Mouse (Mus musculus) brown adipose tissue, adult 24 weeks (tissue): Measurements from ENCODE around the gene Cnot10. TPM values are rescaled to one million over a fixed set of nuclear protein-coding genes. Genes with fewer than 3 reads are reported as not detected.
A peak's percentile ranks its signal among the peaks of the same experiment; 100 is the strongest.

ENCODE experiments used
- H3K27ac ChIP-seq: fragments of 200-500 bp; replicated peaks from 2 replicates; pipeline ENCODE4 v1.5.1; 2012; ENCODE audit warnings: low read depth, mild to moderate bottlenecking, low read length
- H3K4me1 ChIP-seq: fragments of 200-500 bp; 2 replicates; pipeline ENCODE4 v1.6.1; 2012; ENCODE audit warnings: low read length, mixed read lengths; ENCODE audit not compliant: control insufficient read depth, insufficient read depth, insufficient read length
- H3K4me3 ChIP-seq: fragments of 200-500 bp; 2 replicates; pipeline ENCODE4 v1.5.1; 2012; ENCODE audit warnings: low read depth, mild to moderate bottlenecking, low read length, moderate library complexity; ENCODE audit not compliant: insufficient read depth
- polyA plus RNA-seq: library from polyadenylated mRNA; stranded (reverse); fragments of >200 nt; gene quantifications from 2 replicates; pipeline ENCODE4 v1.2.4, GENCODE M21; 2012; ENCODE audit not compliant: missing spikeins, insufficient read depth, insufficient read length

Gene Cnot10
- polyA plus RNA-seq, 1 experiment: 13.2 TPM

DNA sequence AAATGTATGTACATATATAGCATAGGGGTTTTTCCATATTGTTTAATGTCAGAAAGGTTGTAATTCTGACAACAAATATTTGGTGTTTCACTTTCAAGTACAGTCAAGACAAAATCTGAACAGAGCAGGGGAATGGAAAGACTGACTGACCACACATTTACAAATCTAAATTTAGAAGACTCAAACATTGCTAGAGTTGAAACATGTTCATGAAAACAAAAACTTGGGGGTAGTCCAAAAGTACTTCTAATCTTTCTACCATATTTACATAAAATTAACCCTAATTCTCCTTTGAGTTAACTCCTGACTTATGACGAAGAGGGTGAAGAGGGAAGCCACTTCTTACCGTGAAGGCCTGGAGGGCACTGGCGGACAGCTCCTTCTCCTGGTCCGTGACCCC is 7.7 kb downstream of the Cnot10 start:
- no peak overlapping the region for H3K4me3 ChIP-seq
- no peak overlapping the region for H3K27ac ChIP-seq
- H3K4me1 ChIP-seq: peaks cover 4% of the 10 kb centered on the region; the same call in 1 of the 2 replicates

DNA sequence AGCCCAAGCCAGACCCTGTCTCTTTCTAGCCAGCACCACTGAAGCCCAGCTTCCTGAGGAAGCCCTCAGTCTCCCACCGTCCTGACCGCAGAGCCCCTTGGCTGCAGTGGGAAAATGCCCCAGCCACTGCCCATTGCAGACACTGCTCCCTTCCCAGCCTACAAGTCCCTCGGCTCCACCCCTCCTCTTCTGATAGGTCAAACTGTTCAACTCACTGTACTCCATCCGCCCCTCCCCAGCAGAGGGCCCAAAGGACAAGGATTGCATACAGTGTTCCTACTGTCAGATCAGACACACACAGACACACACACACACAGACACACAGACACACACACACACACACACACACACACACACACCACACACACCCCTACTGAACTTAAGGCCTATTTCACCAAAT is 13.3 kb downstream of the Cnot10 start:
- H3K27ac ChIP-seq: no peak overlapping the region
- H3K4me1 ChIP-seq: no peaks in the 10 kb centered on the region
- no peak overlapping the region for H3K4me3 ChIP-seq

DNA sequence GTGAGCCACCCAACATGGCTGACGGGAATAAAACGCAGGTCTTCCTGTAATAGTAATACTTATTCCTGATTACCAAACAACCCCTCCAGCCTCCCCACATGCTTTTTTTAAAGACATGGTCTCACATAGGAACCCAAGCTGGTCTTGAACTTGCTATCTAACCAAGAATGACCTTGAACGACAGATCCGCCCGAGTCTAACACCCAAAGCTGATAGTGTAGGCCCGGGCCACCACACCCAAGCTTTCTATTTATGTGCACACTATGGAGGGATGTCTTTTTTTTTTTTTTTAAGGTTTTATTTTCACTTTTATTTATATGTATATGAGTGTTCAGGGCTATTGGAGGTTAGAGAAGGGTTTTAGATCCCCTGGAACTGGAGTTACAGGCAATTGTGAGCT is 15.8 kb downstream of the Cnot10 start:
- H3K4me1 ChIP-seq: no peaks in the 10 kb centered on the region
- H3K4me3 ChIP-seq: no peak overlapping the region
- H3K27ac ChIP-seq: no peak overlapping the region

DNA sequence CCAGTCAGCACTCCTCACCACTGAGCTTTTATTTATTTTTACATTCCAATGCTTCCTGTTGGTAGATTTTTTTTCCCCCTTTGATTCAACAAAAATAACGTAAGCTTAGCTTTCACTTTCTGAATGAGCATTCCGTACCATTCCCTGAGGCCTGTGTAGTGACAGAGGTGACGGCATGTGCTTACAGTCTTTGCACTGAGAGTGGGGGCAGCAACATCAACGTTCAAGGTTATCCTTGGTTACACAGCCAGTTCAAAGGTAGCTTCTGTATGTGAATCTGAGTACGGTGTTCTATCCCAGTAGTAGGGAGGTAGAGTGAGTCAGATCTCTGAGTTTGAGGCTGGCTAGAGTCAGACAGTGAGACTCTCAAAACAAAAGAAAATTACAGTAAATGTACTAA is 18.8 kb downstream of the Cnot10 start:
- Histone ChIP-seq H3K4me1 (no peaks in the 10 kb centered on the region), H3K27ac (no peak overlapping the region), H3K4me3 (no peak overlapping the region)

DNA sequence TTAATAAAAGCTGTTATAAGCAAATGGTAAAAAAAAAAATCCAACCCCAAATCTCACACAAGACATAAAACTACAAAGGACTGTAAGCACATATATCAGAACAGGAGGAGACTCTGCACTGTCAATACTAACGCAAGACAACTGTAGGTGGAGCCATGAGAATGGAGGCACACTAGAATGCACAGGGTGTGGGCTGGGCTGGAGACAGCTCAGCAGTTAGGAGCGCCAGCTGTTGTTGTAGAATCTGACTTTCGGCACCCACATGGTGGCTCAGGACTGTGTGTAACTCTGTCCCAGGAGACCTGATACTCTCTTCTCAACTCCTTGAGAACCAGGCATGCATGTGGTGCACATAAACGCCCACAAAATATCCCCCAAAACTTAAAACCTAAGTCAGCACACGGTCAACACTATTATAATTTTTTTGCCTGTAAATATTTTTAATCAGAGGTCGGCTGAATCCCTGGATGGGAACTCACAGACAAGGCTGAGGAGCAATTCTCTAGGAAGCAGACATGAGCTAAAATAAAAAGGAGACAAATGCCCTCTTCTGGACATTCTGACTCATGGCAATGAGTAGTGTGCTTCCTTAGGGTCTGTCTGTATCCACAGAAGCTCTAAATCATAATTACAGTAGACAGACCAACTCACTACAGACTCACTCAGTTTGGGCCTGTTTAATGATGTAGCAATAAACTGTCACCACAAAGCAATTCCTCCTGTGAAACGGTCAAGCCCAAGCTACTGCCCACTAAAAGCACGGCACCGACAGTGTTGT is 25.6 kb downstream of the Cnot10 start:
- Histone ChIP-seq H3K27ac (no peak overlapping the region), H3K4me1 (no peaks in the 10 kb centered on the region), H3K4me3 (no peak overlapping the region)

DNA sequence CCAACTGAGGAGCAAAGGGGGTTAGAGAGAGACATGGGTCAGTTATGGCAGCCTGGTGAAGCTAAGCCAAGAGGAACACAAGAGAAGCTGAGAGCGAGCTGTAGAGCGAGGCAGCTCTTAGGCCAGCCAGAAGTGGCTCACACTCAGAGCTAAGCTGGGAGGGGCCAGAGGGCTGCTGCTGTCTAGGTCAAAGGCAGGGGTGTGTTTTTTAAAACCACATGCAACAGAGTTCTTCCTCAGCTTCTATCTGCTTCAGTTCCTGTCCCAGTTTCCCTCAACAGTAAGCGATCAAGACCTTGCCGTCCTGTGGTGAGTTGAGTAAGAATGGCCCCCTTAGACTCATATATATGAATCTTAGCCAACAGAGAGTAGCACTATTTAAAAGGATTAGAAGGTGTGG is 27.0 kb downstream of the Cnot10 start:
- Histone ChIP-seq H3K4me1 (no peaks in the 10 kb centered on the region), H3K4me3 (no peak overlapping the region), H3K27ac (peak overlapping the region; percentile 42)

DNA sequence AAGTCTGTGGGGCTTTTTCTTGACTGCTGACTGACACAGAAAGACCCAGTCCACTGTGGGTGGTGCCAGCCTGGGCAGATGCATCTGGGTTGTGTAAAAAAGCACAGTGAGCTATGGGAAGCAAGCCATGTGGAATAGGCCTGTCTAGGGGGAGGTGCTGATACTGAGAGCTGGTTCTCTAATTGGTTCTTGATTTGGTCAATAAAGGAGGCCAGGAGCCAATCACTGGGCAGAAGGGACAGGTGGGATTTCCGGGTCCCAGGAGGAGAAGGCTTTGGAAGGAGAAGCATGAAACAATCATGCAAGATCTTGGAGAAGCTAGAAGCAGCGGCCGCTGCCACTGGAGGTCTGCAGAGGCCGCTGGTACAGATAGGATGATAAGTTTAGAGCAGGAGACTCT is 27.4 kb downstream of the Cnot10 start:
- H3K4me1 ChIP-seq: no peaks in the 10 kb centered on the region
- H3K27ac ChIP-seq: peak overlapping the region; percentile 42; the same call in 1 of the 2 replicates
- H3K4me3 ChIP-seq: no peak overlapping the region

DNA sequence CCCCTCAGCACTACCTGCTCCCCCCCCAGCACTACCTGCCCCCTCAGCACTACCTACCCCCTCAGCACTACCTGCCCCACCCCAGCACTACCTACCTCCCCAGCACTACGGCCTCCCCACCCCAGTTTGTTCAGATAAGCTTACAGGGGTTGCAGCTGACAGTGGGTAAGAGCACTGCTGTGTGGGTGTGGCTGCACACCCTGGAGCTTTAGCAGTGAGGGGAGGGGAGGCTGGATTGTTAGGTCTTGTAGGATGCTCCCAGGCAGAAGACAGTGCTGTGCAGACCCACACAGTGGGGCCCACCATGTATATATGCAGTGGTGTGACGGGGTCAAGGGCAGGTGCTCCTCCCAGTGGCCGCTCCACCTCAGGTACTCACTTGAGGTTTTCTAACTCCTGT is 29.7 kb downstream of the Cnot10 start:
- H3K4me3 ChIP-seq: no peak overlapping the region
- H3K27ac ChIP-seq: no peak overlapping the region
- H3K4me1 ChIP-seq: no peaks in the 10 kb centered on the region

DNA sequence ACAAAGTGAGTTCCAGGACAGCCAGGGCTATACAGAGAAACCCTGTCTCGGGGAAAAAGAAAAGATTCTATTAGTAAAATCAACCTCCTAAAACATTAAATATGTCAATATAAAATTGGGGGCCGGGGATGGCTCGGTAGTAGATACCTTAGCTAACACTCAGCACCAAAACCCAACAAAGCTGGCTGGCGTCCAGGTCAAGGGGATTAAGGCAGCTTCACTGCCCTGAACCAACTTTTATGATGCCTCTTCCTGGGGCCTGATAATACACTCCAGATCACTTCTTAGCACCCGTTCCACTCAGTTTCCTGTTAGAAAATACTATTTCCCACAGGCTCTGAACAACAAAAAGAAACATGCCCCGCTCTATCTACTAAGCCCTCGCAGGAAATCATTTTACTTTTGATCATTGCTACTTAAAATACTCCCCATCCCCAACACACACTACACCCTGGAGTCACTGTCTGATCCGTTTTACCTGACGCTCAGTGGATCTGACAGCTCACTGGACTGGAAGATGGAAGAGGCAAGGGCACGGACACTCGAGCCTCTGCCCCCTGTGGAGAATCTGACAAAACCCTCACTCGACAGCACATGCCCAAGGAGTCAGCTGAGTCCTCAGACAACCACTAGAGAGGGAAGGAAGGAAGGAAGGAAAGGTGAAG is 36.0 kb downstream of the Cnot10 start:
- no peaks in the 10 kb centered on the region for H3K4me1 ChIP-seq
- no peak overlapping the region for H3K4me3 ChIP-seq
- H3K27ac ChIP-seq: no peak overlapping the region

DNA sequence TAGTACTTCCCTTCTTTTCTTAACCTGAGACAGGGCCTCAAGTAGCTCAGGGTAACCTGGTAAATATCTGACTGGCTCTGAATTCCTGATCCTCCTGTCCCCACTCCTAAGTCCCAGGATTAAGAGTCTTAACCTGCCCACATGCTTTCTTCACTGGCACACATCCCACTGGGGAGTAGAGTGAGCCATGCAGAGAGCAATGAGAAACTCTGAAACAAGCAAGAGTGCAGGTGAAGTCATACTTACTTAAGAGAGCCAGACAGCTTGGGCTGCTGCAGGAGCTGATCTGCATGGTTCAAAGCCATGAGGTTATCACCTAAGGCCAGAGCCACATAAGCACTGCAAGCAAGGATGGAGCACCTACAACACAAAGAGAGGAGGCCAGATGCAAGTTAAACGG is 38.9 kb downstream of the Cnot10 start:
- Histone ChIP-seq H3K4me3 (no peak overlapping the region), H3K4me1 (no peaks in the 10 kb centered on the region), H3K27ac (no peak overlapping the region)

DNA sequence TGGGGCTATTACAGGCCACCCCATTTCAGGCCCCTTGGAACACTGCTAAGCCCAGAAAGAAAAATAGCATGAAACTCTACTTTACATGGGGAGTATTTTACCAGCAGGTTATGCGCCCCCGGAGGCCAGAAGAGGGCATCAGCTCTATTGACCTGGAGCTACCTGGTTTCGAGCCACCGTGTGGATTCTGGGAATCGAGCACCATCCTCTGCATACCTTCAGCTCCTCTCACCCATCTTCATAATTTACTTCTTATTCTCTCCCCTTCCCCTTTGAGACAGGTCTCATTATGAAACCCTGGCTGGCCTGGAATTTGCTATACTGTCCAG is 55.0 kb downstream of the Cnot10 start:
- no peaks in the 10 kb centered on the region; the same call in 1 of the 2 replicates for H3K4me1 ChIP-seq
- H3K4me3 ChIP-seq: no peak overlapping the region
- H3K27ac ChIP-seq: no peak overlapping the region

DNA sequence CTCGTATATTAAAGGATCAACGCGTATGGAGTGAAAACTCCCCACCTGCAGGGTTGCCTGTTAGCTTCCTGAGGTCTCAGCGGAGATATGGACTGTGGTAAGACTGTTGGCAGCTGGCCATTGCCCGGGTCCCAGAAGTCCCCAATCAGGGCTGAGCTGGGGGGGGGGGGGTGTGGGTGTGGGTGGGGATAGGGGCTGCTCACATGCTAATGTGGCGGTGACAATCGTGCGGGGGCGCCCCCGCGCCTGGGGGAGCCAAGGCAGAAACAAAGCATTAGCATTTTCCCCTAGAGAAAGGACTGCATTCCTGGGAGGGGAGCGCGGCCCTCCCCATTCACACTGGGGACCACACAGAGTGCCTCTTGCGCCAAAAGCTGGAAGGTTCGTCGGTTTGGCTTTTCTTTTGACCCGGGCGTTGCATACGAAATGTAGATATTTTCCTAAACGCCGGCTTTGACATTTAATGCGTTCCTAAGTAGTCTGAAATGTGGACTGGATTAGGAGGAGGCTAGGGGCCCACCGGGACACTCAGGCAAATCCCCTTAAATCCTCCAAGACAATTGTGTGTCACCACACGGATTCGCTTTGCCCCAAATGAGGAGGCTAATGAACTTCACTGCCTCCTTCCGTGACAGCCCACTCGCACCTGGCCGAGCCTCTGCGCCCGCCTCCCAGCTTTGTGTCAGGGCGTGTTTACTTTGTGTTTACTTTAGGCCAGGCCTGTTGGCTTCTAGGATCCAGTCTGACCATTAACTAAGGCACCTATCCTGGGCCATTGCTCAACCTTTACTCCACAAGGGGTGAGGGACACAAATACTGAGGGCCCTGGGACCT is 55.6 kb downstream of the Cnot10 start:
- Histone ChIP-seq H3K4me1 (no peaks in the 10 kb centered on the region; the same call in 1 of the 2 replicates), H3K4me3 (peak overlapping the region; percentile 54), H3K27ac (0 out of 2 replicates have a peak overlapping the region, but pooled peaks have one; percentile 44)

DNA sequence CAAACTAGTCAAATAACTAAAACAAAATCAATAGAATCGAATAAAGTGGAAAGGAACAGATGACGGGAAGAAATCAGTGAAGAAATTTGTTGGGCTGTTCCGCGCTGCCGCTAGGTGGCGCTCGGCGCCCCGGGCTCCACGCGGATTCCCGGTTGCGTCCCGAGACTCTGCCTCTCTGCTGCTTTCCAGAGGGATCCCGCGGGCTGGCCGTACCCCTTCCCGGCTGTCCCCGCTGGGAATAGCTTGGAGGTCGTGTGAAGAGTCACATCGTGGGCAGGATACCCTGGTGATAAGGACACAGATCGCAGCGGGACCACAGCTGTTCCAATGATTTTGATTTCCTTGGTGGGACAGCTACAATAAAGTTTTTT is 56.2 kb downstream of the Cnot10 start:
- Histone ChIP-seq H3K4me1 (no peaks in the 10 kb centered on the region; the same call in 1 of the 2 replicates), H3K27ac (no peak overlapping the region), H3K4me3 (peak overlapping the region; percentile 54)

DNA sequence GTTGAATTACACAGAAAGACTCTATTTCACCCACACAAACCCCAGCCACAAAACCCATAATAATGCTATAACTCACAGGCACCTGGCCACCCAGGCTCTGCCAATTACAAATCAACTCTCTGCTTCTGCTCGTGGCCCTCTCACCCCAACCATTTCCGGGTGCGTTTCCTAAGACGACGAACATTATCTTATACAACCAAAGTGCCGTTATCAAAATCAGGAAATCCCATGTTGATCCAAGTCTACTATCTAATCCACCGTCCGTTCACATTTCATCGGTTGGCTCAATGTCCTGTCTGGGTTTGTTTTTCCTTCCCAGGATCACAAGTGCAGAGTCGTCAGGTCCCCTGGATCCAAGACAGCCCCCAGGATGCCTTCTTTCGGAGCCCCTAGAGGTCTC is 61.3 kb downstream of the Cnot10 start:
- no peaks in the 10 kb centered on the region for H3K4me1 ChIP-seq
- no peak overlapping the region for H3K4me3 ChIP-seq
- H3K27ac ChIP-seq: no peak overlapping the region

DNA sequence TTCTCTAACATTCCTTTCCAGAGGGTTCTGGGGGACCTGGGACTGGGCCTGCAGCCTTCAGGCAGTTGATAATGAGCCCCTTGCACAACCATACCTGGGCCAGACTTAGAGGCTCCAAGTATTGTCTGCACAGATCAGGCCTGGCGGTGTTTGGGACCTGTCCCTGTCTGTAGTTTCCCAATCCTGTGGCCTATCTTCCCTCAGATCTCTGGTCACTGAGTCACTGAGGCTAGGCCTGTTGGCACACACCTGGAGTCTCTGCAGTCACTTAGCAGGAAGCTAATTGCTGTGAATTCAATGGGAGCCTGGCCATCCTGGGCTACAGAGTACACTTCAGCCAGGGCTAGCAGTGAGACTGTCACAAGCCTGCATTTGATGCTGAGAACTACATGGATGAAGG is 64.0 kb downstream of the Cnot10 start:
- H3K4me3 ChIP-seq: no peak overlapping the region

More for the DNA sequence above, 64.0 kb downstream of the Cnot10 start:
- Histone ChIP-seq H3K27ac (no peak overlapping the region), H3K4me1 (no peaks in the 10 kb centered on the region)
